Mouse (Mus musculus) brown adipose tissue, adult 24 weeks (tissue): ENCODE data around the gene Pnliprp1. TPM values are rescaled to one million over a fixed set of nuclear protein-coding genes. Genes with fewer than 3 reads are reported as not detected.

Source experiments
- H3K27ac ChIP-seq: fragments of 200-500 bp; replicated peaks from 2 replicates; pipeline ENCODE4 v1.5.1; 2012; ENCODE audit warnings: low read depth, mild to moderate bottlenecking, low read length
- H3K4me1 ChIP-seq: fragments of 200-500 bp; 2 replicates; pipeline ENCODE4 v1.6.1; 2012; ENCODE audit warnings: low read length, mixed read lengths; ENCODE audit not compliant: control insufficient read depth, insufficient read depth, insufficient read length
- H3K4me3 ChIP-seq: fragments of 200-500 bp; 2 replicates; pipeline ENCODE4 v1.5.1; 2012; ENCODE audit warnings: low read depth, mild to moderate bottlenecking, low read length, moderate library complexity; ENCODE audit not compliant: insufficient read depth
- polyA plus RNA-seq: library from polyadenylated mRNA; stranded (reverse); fragments of >200 nt; gene quantifications from 2 replicates; pipeline ENCODE4 v1.2.4, GENCODE M21; 2012; ENCODE audit not compliant: missing spikeins, insufficient read depth, insufficient read length

Gene Pnliprp1
- polyA plus RNA-seq = not detected in 2 replicates

DNA sequence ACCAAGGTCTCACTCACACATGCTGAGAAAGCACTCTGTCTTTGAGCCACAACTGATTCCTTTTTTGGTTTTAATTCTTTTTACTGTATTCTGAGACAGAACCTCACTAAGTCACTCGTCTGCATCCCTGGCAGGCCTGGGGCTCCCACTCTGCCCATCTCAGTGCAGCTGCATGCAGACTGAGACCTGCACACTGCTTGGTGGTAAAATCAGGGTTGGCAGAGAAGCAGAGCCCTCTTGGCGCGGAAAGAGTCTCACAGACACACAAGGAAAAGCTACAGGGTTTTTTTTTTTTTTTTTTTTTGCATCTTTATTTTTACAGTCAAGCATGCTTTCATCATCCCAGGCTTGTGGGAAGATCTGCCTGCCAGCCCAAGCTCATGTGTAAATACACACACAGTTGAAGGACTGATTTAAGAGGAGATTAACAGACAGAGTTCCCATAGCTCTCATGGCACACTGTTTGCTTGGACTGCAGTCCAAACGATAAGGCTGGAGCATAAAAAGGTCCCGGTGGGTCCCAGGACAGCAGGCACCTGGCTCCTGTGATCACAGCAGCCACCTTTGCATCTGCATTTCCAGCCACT, at the start of gene Pnliprp1:
Pnliprp1 (plus strand) TSS at position 443 of the 587 bp plus-strand sequence.
- Histone ChIP-seq H3K27ac (no peak within 1 kb of the TSS), H3K4me3 (no peak within 1 kb of the TSS), H3K4me1 (no peaks in the 10 kb centered on the region)

GRCm38 (mm10) chr19:58688933-58689332, 39.8 kb upstream of the Pnliprp1 start:
- Histone ChIP-seq H3K4me1 (no peaks in the 10 kb centered on the region), H3K27ac (no peak overlapping the region), H3K4me3 (no peak overlapping the region)

DNA sequence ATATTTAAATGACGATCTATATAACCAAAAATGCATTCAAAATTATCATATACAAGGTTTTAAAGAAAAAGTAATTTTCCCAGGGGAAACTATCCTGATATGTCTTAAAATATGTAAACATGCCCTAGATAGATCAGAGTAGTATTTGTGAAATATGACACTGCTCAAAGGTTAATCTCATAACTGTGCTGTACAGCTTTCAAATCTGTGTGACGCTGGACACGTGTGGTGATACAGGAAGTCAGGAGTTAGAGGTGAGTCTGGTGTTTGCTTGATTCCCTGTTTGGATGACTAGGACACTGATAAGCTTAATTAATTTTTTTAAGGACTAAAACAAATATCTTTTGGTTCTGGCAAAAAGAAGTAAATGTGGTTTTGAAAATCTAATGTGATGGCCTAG, 33.4 kb upstream of the Pnliprp1 start:
- no peak overlapping the region for H3K4me3 ChIP-seq
- H3K27ac ChIP-seq = no peak overlapping the region
- no peaks in the 10 kb centered on the region for H3K4me1 ChIP-seq

DNA sequence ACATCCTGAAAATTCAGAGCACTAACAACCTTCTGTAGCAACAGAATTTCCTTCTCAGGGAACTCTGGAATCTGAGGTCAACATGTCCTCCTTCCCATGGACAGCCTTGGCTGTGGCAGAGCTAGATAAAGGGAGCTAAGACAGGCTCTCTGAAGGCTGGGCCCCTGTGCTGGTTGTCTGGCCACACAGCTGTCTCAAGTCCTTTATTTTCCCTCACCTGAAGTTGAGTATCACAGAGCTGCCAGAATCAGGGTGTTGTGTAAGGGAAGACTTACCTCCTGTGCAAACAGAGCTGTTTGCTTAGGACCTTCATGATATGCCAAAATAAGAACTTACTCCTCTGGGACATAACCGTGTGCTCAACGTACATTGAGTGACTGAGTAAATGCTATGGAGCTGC, 32.5 kb upstream of the Pnliprp1 start:
- Histone ChIP-seq H3K27ac (no peak overlapping the region), H3K4me1 (no peaks in the 10 kb centered on the region), H3K4me3 (no peak overlapping the region)

GRCm38 (mm10) chr19:58704556-58704955, 24.1 kb upstream of the Pnliprp1 start:
- H3K4me1 ChIP-seq = no peaks in the 10 kb centered on the region
- no peak overlapping the region for H3K4me3 ChIP-seq
- H3K27ac ChIP-seq = no peak overlapping the region

GRCm38 (mm10) chr19:58708611-58709010, 20.1 kb upstream of the Pnliprp1 start:
- Histone ChIP-seq H3K27ac (no peak overlapping the region), H3K4me1 (no peaks in the 10 kb centered on the region), H3K4me3 (no peak overlapping the region)

- no peaks in the 10 kb centered on the region for H3K4me1 ChIP-seq
- no peak overlapping the region for H3K27ac ChIP-seq
- H3K4me3 ChIP-seq = no peak overlapping the region
Measured at GRCm38 (mm10) chr19:58717925-58718324, 10.8 kb upstream of the Pnliprp1 start.

DNA sequence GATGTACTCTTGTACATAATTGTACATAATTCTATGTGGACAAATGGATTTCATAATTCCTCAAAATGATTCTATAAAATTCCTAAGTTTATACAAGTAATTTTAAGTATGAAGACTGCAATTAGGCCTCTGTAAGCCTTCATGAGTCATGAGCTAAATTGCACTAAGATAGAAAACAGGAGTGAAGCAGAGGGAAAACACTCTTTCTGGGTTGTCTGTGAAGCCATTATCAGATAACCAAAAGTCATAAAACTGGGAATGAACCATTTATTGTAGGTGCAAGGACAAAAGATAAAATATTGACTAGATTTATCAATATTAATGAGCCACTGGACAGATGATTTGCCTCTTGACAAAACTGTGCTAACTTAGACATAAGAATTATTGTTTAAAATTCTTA, 8.2 kb upstream of the Pnliprp1 start:
- H3K4me3 ChIP-seq = no peak overlapping the region
- no peaks in the 10 kb centered on the region for H3K4me1 ChIP-seq
- H3K27ac ChIP-seq = no peak overlapping the region

GRCm38 (mm10) chr19:58726551-58726950, 2.1 kb upstream of the Pnliprp1 start:
- Histone ChIP-seq H3K4me1 (no peaks in the 10 kb centered on the region), H3K27ac (no peak overlapping the region), H3K4me3 (no peak overlapping the region)

DNA sequence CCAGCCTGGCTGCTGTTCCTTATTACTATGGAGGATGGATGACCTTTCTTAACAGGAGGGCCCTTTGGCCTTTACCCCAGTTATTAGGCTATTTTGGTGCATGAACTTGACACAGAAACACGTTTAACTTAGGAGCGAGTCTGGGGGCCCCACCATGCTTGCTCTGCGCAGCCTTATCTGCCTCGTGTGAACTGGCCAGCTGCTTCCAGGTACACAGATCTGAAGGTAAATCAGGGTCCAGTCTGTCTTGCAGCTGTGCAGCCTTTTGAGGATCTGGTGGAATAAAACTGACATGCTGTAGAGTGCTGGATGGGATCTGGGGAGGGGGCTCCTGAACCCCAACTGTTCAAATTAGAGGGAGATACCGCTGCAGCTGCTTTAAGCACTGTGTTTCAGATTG, 931 bp upstream of the Pnliprp1 start:
- H3K4me3 ChIP-seq = no peak overlapping the region
- no peak overlapping the region for H3K27ac ChIP-seq

DNA sequence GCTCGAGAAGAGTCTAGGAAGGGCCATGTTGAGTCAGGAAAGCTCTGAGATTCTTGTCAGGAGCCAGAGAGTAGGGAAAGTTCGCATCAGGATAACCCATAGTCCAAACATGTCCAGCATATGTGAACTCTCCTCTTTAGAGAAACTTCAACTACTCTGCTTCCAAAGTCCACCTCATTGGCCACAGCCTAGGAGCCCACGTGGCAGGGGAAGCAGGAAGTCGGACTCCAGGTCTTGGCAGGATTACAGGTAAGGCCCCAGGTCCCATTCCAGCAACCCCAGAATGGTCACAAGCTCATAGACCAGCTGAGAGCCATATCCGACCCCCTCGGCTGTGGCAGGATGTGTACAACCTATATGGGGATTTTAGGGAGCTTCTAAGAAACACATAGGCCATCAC, 4.5 kb downstream of the Pnliprp1 start:
- H3K27ac ChIP-seq = no peak overlapping the region
- H3K4me1 ChIP-seq = no peaks in the 10 kb centered on the region
- H3K4me3 ChIP-seq = no peak overlapping the region

More for the DNA sequence above, 931 bp upstream of the Pnliprp1 start:
- H3K4me1 ChIP-seq = no peaks in the 10 kb centered on the region

DNA sequence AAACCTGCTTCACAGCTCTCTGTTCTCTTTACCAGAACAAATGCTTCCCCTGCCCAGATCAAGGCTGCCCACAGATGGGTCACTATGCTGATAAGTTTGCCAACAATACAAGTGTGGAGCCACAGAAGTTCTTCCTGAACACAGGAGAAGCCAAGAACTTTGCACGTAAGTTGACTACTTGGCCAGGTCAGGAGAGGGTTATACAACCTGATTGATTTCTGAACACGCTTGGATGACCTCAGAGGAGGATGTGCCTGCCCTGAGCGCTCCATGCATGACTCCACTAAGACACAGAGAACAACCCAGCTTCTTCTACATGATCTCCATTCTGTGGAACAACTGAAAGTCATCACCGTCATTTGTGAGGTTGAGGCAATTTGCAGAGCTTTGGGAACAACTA, 9.4 kb downstream of the Pnliprp1 start:
- no peaks in the 10 kb centered on the region for H3K4me1 ChIP-seq
- no peak overlapping the region for H3K27ac ChIP-seq

DNA sequence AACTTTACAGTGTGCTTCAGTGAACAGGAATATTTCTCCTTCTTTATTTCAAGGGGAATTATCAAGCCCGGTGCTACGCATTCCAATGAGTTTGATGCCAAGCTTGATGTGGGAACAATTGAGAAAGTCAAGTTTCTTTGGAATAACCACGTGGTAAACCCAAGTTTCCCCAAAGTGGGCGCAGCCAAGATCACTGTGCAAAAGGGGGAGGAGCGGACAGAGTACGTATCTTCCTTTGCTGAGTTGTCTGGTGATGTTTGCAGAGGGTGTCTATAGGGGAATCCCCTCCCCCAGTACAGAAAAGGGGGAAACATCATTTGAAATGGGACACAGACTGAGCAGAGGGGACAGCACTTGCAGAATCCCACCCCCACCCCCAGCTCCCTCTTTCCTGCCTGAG, 12.3 kb downstream of the Pnliprp1 start:
- H3K4me3 ChIP-seq = no peak overlapping the region
- no peak overlapping the region for H3K27ac ChIP-seq
- no peaks in the 10 kb centered on the region for H3K4me1 ChIP-seq

More for the DNA sequence above, 9.4 kb downstream of the Pnliprp1 start:
- H3K4me3 ChIP-seq = no peak overlapping the region

- Histone ChIP-seq H3K4me1 (no peaks in the 10 kb centered on the region), H3K4me3 (no peak overlapping the region), H3K27ac (no peak overlapping the region)
Measured at GRCm38 (mm10) chr19:58742711-58743110, 14.0 kb downstream of the Pnliprp1 start.

DNA sequence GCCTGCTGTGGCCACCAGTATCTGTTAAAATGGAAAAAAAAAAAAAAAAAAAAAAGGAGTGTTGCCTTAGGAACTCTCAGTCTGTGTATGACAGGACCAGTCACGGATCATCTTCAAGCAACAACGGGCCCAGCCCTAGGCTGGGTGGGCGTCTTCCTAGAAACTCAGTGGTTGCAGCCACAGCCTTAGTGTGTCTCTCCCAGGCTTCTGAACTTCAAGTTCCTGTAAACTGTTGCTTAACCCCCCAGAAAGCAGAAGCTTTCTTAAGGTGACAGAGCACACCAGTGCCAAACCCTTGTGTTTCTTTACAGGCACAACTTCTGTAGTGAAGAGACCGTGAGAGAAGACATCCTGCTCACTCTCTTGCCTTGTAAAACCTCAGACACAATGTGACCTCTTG, 15.0 kb downstream of the Pnliprp1 start:
- Histone ChIP-seq H3K4me1 (no peaks in the 10 kb centered on the region), H3K4me3 (no peak overlapping the region), H3K27ac (no peak overlapping the region)

DNA sequence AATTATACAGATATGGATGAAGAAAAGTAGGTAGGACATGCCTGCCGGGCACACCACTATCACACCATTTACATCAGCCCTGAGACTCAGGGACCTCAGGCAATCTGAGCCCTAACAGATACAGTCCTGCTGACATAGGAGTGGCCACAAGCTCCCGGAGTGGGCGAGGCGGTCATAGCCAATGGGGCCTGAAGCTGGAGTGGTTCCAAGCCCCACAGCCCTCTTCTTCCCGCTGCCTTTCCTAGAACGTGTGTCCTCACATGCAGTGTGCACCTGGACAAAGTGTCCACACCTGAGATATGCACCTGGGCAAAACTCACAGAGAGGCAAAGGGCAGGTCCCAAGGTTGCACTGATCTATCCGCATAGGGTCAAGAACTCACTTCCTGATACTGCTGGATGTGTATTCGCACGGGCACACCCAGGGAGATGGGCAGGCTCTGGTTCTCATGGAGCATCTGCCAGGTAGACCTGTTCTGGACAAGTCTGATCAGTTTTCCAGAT, 18.9 kb downstream of the Pnliprp1 start:
- Histone ChIP-seq H3K4me3 (no peak overlapping the region), H3K27ac (no peak overlapping the region), H3K4me1 (no peaks in the 10 kb centered on the region)
